8 mouse cellular contexts compared by ENCODE assay signal in the genomic region with DNA sequence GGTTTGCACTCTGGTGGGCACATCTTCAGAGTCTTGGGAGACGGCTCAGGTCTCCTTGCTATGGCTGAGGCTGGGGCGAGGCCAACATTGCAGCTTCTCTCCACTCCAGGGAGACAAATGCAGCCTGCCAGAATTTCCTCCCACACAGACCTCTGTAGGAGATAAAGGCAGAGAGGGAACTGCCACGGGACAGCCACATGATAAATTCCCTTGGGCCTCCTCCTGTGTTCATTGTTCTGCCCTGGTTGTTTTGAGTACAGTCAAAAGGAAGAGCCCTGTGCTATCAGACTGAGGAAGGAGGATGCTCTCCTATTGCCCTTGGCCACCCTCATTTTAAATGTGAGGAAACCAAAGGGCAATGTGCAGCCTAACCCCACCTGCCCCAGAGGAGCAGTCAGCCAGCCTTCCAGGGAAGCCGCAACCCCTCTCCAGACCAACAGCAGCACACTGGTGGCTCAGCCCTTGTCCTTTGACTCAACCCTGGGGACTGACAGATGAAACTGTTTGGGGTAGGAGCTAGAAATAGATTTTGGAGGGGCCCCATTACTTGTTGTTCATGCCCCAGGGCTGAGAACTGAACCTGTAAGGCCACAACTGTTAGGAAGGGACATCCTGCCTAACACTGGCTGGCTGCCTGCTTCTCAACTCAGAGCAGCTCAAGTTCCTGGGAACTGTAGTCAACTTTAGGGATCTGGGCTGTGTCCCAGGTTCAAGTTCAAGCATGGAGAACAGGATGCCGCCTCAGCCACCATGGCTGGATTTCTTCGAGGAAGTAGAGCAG.
A peak's percentile ranks its signal among the peaks of the same experiment; 100 is the strongest.
DNase-seq lines count a peak whose midpoint lies in the region; ATAC-seq and TF ChIP-seq lines count a peak whose summit lies in the region.

No protein-coding gene starts in this region.

- peak overlapping the region; percentile 57 for H3K27ac ChIP-seq in forebrain, embryonic 11.5 days (ENCODE audit: low read depth, low read length)
- no peak overlapping the region for H3K27ac ChIP-seq in forebrain, postnatal 0 days (ENCODE audit: low read depth, low read length)
- H3K27ac ChIP-seq in hindbrain, embryonic 14.5 days: peak overlapping the region; percentile 28; the same call in 1 of the 2 replicates
- peak overlapping the region; percentile 32; the same call in 1 of the 2 replicates for H3K27ac ChIP-seq in midbrain, embryonic 14.5 days (replicated peaks; ENCODE audit: low read depth, low read length)

- DNase-seq in forebrain, embryonic 11.5 days (ENCODE audit: low spot score): no peak
- DNase-seq in forebrain, postnatal 0 days: no peak
- peak; percentile 66 to 75 for DNase-seq in adrenal gland, postnatal 36 days
- peak; percentile 67 to 76 for DNase-seq in gastrocnemius, adult 8-10 months (ENCODE audit: low spot score in 2 of 2)
- DNase-seq in hindbrain, embryonic 14.5 days (ENCODE audit: low spot score): no peak
- peak; percentile 35 to 50 for DNase-seq in left cerebral cortex, postnatal 36 days (ENCODE audit: low spot score in 2 of 2)
- no peak for DNase-seq in midbrain, embryonic 14.5 days
- DNase-seq in cerebellum, adult 11-12 months: no peak

- intact Hi-C loops in left cerebral cortex, postnatal 36 days (cut with DNase I): no loop called here

- H3K9me3 ChIP-seq in forebrain, embryonic 11.5 days (ENCODE audit: control insufficient read depth, low read length): no peaks in the 10 kb centered on the region
- H3K9me3 ChIP-seq in forebrain, postnatal 0 days (ENCODE audit: low read length): no peaks in the 10 kb centered on the region
- H3K9me3 ChIP-seq in hindbrain, embryonic 14.5 days (ENCODE audit: control insufficient read depth, low read length): no peaks in the 10 kb centered on the region
- no peaks in the 10 kb centered on the region for H3K9me3 ChIP-seq in midbrain, embryonic 14.5 days (ENCODE audit: control insufficient read depth, low read length)

- peaks cover 35% of the 10 kb centered on the region for H3K4me1 ChIP-seq in forebrain, embryonic 11.5 days (replicated peaks; ENCODE audit: control insufficient read depth, insufficient read depth, low read length)
- H3K4me1 ChIP-seq in forebrain, postnatal 0 days (ENCODE audit: insufficient read depth): peaks cover 3% of the 10 kb centered on the region; the same call in 1 of the 2 replicates
- peaks cover 18% of the 10 kb centered on the region for H3K4me1 ChIP-seq in hindbrain, embryonic 14.5 days (replicated peaks; ENCODE audit: control insufficient read depth, insufficient read depth, low read length)
- H3K4me1 ChIP-seq in midbrain, embryonic 14.5 days (ENCODE audit: control insufficient read depth, insufficient read depth, low read length): peaks cover 34% of the 10 kb centered on the region

- no peak for ATAC-seq in forebrain, embryonic 11.5 days (replicated peaks; ENCODE audit: low FRiP score)
- no peak for ATAC-seq in forebrain, postnatal 0 days
- ATAC-seq in hindbrain, embryonic 14.5 days (ENCODE audit: low FRiP score): no peak
- no peak for ATAC-seq in midbrain, embryonic 14.5 days (ENCODE audit: low FRiP score, low TSS enrichment)

- TF ChIP-seq CTCF in forebrain, postnatal 0 days (IDR thresholded peaks at IDR 0.05; ENCODE audit: low read depth): no peak

- H3K36me3 ChIP-seq in forebrain, embryonic 11.5 days (ENCODE audit: control insufficient read depth, insufficient read depth, low read length): no peaks in the 10 kb centered on the region
- H3K36me3 ChIP-seq in forebrain, postnatal 0 days (ENCODE audit: insufficient read depth): no peaks in the 10 kb centered on the region
- no peaks in the 10 kb centered on the region for H3K36me3 ChIP-seq in hindbrain, embryonic 14.5 days (replicated peaks; ENCODE audit: control insufficient read depth, insufficient read depth)
- H3K36me3 ChIP-seq in midbrain, embryonic 14.5 days (ENCODE audit: control insufficient read depth, insufficient read depth, low read length): no peaks in the 10 kb centered on the region

- H3K4me2 ChIP-seq in forebrain, embryonic 11.5 days (ENCODE audit: low read depth, low read length, severe bottlenecking): no peak overlapping the region
- H3K4me2 ChIP-seq in forebrain, postnatal 0 days (ENCODE audit: low read depth): no peak overlapping the region
- no peak overlapping the region for H3K4me2 ChIP-seq in hindbrain, embryonic 14.5 days (replicated peaks)
- no peak overlapping the region for H3K4me2 ChIP-seq in midbrain, embryonic 14.5 days (ENCODE audit: low read length)

- no peaks in the 10 kb centered on the region for H3K27me3 ChIP-seq in forebrain, embryonic 11.5 days (ENCODE audit: control insufficient read depth, insufficient read depth, low read length)
- H3K27me3 ChIP-seq in forebrain, postnatal 0 days (ENCODE audit: insufficient read depth, low read length): no peaks in the 10 kb centered on the region
- H3K27me3 ChIP-seq in hindbrain, embryonic 14.5 days (ENCODE audit: control insufficient read depth, insufficient read depth, low read length): no peaks in the 10 kb centered on the region
- no peaks in the 10 kb centered on the region for H3K27me3 ChIP-seq in midbrain, embryonic 14.5 days (ENCODE audit: control insufficient read depth, insufficient read depth, low read length)

- H3K9ac ChIP-seq in forebrain, embryonic 11.5 days (ENCODE audit: low read length): no peak overlapping the region
- no peak overlapping the region for H3K9ac ChIP-seq in forebrain, postnatal 0 days
- no peak overlapping the region for H3K9ac ChIP-seq in hindbrain, embryonic 14.5 days
- no peak overlapping the region for H3K9ac ChIP-seq in midbrain, embryonic 14.5 days (replicated peaks; ENCODE audit: low read length)

- 58% methylated on average over 6 of the region's 6 CpGs for WGBS in forebrain, embryonic 11.5 days
- 62% methylated on average over 6 of the region's 6 CpGs for WGBS in forebrain, postnatal 0 days
- 44% methylated on average over 6 of the region's 6 CpGs for WGBS in hindbrain, embryonic 14.5 days
- 46% methylated on average over 6 of the region's 6 CpGs for WGBS in midbrain, embryonic 14.5 days

- H3K4me3 ChIP-seq in forebrain, embryonic 11.5 days (ENCODE audit: low read depth, low read length): no peak overlapping the region
- H3K4me3 ChIP-seq in forebrain, postnatal 0 days (ENCODE audit: low read depth, low read length): no peak overlapping the region
- no peak overlapping the region for H3K4me3 ChIP-seq in hindbrain, embryonic 14.5 days (replicated peaks; ENCODE audit: low read length)
- no peak overlapping the region for H3K4me3 ChIP-seq in midbrain, embryonic 14.5 days (replicated peaks; ENCODE audit: low read depth, low read length)

Comparison
In these comparisons a context has a peak if more than half of its experiments do, and no peak if none do; other contexts are left out.
1. DNase-seq: peak in adrenal gland, postnatal 36 days (2 of 2), gastrocnemius, adult 8-10 months (2 of 2) and left cerebral cortex, postnatal 36 days (2 of 2); none in forebrain, embryonic 11.5 days (single experiment), forebrain, postnatal 0 days (single experiment), hindbrain, embryonic 14.5 days (single experiment), midbrain, embryonic 14.5 days (single experiment) and cerebellum, adult 11-12 months (single experiment).